Mouse (Mus musculus) T-helper 17 cell (primary cell): Measurements from ENCODE around the gene Olfr1309.
"Not testable (repeated sequence)": the region's sequence is repeated elsewhere in the genome, so short reads cannot be mapped to it uniquely, and the experiment has no call there.

Experiments
- in situ Hi-C, 2 experiments: fragments of 300-600 bp; cut with MboI, MseI; formaldehyde crosslinking; loops; 1 replicate in 1 of 2; 2 replicates in 1 of 2; pipeline ENCODE4 v1.15.1; 2025; ENCODE audit warnings: high pct_unique_total_duplicates in 2 of 2

The Olfr1309 gene

GRCm38 (mm10) chr2:111990181-111990580, at the start of gene Olfr1309:
Gene Olfr1309 (minus strand): TSS chr2:111990281.
- in situ Hi-C loops = no loop called here

GRCm38 (mm10) chr2:112026971-112027370, 36.9 kb upstream of the Olfr1309 start:
- in situ Hi-C loops = not testable (repeated sequence)

DNA sequence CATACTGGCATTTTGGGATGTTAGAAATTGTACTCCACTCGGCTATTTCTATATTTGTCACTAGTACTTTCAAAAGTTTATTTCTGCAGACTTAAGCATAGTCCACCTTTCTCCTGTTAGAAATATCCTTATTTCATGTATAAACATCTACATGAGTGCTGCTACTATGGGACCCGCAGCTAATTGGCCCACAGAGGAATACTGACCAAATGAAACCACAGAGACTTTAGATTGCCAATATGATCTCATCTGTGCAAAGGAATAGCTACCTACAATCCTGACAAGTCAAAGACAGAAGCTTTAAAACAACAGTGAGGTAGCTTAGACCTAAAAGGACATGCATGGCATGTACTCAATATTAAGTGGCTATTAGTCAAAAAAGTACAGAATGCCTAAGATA, 34.2 kb upstream of the Olfr1309 start, which contains the start of gene Olfr1311:
TSS of gene Olfr1311 (minus strand) at position 101 of the 400 bp plus-strand sequence.
- in situ Hi-C loops = no loop called here

GRCm38 (mm10) chr2:112014900-112015299, 24.8 kb upstream of the Olfr1309 start:
- in situ Hi-C loops = loop anchor here in 1 of 2 experiments (10.0 kb wide), 1 partner anchor 430 kb away; no protein-coding TSS in a partner anchor

- in situ Hi-C loops = loop anchor here in 1 of 2 experiments (10.0 kb wide), 1 partner anchor 428 kb away; no protein-coding TSS in a partner anchor
Measured at GRCm38 (mm10) chr2:112012608-112013007, 22.5 kb upstream of the Olfr1309 start, which contains the start of gene Olfr1310. Gene Olfr1310 (minus strand): TSS chr2:112012708.

- in situ Hi-C loops = no loop called here
Measured at GRCm38 (mm10) chr2:111964844-111965243, 25.2 kb downstream of the Olfr1309 start, which contains the start of gene Olfr1308. Gene Olfr1308 (minus strand): TSS chr2:111964944.

DNA sequence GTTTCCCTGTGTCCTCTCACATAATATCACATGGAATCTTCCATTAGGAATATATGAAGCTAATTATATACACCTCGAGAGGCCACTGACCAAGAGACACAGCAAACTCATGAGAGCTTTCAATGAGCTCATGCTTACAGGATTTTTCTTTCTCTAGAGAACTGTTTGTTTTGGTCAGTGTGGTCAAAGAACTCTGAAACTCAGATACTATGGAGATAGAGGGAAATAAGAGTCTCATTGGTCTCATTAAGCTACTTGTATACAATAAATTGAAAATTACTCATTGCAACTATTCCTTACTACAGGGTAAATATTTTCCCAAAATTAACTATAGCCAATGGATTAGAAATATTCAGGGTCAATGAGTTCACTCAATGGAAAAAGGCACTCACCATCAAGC, 40.7 kb downstream of the Olfr1309 start, which contains the start of gene Olfr1307:
TSS of gene Olfr1307 (minus strand) at position 101 of the 400 bp plus-strand sequence.
- in situ Hi-C loops = no loop called here
